Mouse (Mus musculus) megakaryocyte, embryonic 14.5 days (primary cell): Measurements from ENCODE around the gene Nudt4.

ENCODE experiments used
- FLI1 ChIP-seq: IDR thresholded peaks from 2 replicates; pipeline ENCODE4 v1.6.1; 2012; ENCODE audit warnings: low read length, inconsistent platforms, mixed read lengths
- GATA1 ChIP-seq: IDR thresholded peaks from 3 replicates; pipeline ENCODE4 v1.6.1; 2012; ENCODE audit warnings: mixed read lengths, low read length, inconsistent platforms, borderline replicate concordance

DNA sequence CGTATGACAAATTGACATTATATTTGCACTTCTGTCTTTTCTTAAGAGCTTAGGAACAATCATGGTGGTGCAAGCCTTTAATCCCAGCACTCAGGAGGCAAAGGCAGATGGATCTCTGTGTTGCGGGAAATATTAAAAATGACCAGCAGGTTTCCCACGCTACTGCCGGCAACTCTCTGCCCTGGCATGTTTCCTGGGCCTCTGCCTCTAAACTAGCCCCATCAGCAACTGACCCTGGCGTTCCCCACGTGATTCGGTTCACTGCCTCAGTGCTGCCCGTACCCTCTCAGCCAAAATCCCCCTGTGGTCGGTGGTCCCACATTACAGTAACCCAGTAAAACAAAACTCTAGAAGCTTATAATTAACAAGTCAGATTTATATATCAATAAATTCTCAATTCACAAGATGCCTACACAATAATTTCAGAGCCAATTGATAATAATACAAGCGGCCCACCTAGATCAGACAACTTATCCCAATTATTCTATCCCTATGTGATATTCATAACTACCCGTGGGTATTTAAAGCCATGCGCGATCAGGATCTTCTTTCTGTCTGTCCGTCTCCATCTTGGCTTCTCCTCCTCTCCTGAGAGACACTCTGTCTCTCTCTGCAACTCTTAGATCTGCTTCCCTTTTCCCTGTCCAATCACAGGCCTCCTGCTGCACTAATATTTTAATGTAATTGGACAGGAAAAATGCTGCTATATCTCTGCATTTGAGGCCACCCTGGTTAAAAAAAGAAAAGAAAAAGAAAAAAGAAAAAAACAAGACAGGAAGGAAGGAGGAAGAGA, 60.3 kb downstream of the Nudt4 start:
- TF ChIP-seq GATA1: no peak
- no peak for TF ChIP-seq FLI1
